Mouse (Mus musculus): ENCODE measurements around the gene Pglyrp3. TPM values are rescaled to one million over a fixed set of nuclear protein-coding genes. Genes with fewer than 3 reads are reported as not detected.

Gene Pglyrp3
- not detected in 2 replicates for polyA plus RNA-seq (2012; ENCODE audit: low replicate concordance)

DNA sequence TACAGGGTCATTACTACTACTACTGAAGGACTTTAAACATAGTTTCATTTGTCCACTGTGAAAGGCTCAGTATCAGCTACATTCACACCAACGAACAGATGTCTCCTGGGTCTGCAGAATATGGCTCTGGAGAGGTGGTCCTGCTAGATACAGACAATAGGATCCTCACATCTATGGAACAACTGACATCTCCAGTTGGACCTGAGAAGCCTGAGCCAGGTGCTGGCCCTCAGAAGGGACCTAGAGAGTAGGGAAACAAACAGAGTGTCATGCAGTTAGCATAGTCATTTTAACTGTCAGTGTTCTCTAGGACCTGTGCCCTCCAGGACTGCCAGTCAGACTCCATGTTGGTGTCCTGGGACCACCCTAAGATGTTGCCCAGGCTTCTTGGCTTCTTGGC lies at the start of gene Pglyrp3:
Gene Pglyrp3, plus strand, starts transcription at position 301 of the 400 bp plus-strand sequence.

Other genes with a start within 250 kb of the Pglyrp3 start
- gene Lor, start 68.6 kb downstream of the Pglyrp3 start, polyA plus RNA-seq (2012; ENCODE audit: low replicate concordance), result not detected in 2 replicates
- gene Prr9, start 109.4 kb downstream of the Pglyrp3 start, polyA plus RNA-seq (2012; ENCODE audit: low replicate concordance), result not detected in 2 replicates
- gene Lelp1, start 128.2 kb downstream of the Pglyrp3 start, polyA plus RNA-seq (2012; ENCODE audit: low replicate concordance), result not detected in 2 replicates
- gene Sprr2a1, start 201.2 kb downstream of the Pglyrp3 start, polyA plus RNA-seq (2012; ENCODE audit: low replicate concordance), result not detected in 2 replicates
- gene Sprr2a2, start 201.3 kb downstream of the Pglyrp3 start, polyA plus RNA-seq (2012; ENCODE audit: low replicate concordance), result not detected in 2 replicates

Measured in leukemia stem cell, adult 10-12 weeks (primary cell).